Mouse (Mus musculus): ENCODE measurements around the gene Ttc29.
A peak's percentile ranks its signal among the peaks of the same experiment; 100 is the strongest.

Ttc29 gene

GRCm38 (mm10) chr8:78426875-78427768, 214.0 kb downstream of the Ttc29 start:
- no peak for DNase-seq

GRCm38 (mm10) chr8:78427769-78428130, 214.7 kb downstream of the Ttc29 start:
- no peak for DNase-seq

GRCm38 (mm10) chr8:78428148-78428547, 215.1 kb downstream of the Ttc29 start:
- DNase-seq: no peak

GRCm38 (mm10) chr8:78431356-78431755, 218.3 kb downstream of the Ttc29 start:
- peak; percentile 17 to 80 for DNase-seq

DNA sequence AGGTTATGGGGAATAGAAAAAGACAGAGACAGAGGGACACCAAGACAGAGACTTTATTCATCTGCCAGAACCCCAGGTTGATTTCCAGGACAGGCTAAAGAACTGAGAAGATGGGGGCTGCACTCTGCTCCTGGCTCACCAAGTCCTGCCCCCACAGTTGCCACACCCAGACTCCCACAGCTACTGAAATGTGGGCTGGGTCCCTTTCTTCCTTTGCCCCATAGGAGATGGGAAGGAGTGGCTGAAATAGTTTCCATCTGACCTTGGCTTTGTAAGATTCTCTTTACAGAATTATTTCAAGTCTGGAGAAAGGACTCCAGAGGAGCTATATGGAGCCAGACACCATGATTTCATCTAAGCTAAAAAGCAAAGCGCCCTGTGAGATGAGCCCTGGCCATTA, 219.4 kb downstream of the Ttc29 start:
- no peak for DNase-seq

- DNase-seq: no peak
These were observed 220.2 kb downstream of the Ttc29 start for GRCm38 (mm10) chr8:78433318-78433717.

DNA sequence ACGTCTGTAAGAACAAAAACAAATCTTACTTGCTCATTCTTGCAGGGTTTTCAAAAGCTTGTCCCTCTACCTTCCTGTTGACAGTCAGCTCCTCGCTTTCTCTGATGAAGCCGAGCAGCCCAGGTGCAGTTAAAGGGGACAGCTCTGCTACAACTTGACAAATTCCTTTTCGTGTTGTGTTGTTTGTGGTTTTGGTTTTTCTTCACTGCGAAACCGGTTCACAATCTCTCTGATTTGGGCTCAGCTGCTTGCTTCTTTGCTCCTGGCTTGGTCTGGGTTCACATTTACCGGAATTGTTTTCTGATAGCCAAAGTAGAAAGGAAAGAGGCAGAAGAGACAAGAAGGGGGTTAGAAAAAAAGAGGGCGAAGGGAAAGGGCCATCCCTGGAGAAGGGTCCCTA, 221.2 kb downstream of the Ttc29 start:
- DNase-seq: no peak

DNA sequence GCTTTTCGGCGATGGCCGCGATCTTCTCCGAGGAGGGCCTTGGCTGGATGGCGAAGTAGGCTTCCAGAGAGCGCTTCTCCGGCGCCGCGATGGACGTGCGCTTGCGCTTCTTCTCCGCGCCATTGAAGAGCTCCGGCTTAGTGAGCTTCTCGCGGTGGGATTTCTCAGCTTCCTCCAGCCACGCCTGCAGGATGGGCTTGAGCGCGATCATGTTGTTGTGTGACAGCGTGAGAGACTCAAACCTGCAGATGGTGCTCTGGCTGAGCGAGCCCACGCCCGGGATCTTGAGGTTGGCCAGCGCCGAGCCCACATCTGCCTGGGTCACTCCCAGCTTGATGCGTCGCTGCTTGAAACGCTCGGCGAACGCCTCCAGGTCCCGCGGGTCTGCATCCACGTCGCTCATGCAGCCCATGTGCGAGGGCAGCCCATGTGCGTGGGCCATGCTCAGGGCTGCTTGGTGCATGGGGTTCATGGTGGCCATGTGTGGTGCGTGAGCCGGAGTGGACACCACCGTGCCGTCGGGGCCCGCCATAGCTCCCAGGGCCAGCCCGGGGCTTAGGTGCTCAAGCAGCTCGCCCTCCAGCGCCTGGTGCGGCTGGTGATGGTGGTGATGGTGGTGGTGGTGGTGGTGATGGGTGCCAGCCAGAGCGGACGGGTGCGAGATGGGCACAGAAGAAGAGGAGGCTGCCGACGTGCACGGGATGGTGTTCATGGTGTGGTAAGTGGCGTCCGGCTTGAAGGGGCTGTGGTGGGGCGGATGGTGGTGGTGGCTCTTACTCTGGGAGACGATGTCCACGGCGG, 221.9 kb downstream of the Ttc29 start:
- no peak for DNase-seq

DNA sequence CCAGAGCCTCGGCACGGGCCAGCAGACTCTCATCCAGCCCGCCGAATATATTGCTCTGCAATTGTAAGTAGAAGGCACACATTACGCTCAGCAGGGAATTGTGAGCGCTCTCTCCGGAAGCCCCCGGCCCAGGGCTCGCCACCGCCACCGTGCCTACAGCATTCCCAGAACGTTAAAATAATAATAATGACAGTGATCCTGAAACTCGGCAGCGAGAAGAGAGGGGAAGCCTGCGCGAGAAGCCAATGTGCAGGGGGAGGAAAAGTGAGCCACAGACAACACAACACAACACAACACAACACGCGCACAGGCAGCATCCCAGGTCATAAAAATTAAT, 222.5 kb downstream of the Ttc29 start:
- no peak for DNase-seq

- DNase-seq: peak in 1 of 2 experiments; percentile 9
These were observed 223.1 kb downstream of the Ttc29 start, which contains the start of gene Pou4f2 for GRCm38 (mm10) chr8:78436071-78436651. Gene Pou4f2 (minus strand): TSS chr8:78436645.

DNA sequence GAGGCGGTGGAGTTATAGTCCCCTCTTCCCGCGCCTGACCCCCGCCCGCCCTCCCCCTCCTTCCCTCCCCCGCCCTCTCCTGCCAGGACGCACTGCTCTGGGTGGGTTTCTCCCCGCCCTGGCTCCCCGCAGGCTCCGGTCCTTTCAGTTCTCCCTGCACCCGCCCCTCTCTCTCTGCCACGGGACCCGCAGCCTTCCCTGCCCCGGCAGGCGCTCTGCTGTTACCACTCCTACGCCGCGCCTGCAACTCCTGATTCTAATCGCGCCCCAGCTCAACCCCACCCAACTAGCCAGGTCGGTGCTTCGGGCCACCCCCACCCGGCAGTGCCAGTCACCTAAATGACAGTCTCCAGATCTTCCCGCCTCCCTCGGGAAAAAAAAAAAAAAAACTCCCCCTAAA, 223.6 kb downstream of the Ttc29 start:
- DNase-seq: no peak

- DNase-seq: no peak
These were observed 224.3 kb downstream of the Ttc29 start for GRCm38 (mm10) chr8:78437140-78438045.

DNA sequence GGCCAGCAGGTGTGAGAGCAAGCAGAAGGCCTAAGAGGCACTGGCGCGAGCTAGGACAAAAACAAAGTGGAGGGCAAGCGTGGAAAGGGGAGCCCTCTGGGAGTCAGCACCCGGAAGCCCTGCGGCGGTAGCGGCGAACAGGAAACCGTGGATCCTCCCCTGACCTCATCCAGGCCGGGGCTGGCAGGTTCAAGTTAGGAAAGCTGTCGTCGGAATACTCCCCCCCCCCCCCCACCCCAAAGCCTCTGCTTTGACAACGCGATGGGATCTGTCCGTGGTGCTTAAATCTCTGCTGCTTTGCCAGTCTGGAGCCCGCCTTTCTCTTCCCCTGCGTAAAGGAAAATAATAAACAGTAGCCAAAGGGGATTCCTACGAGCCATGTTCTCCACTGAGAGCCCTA, 225.0 kb downstream of the Ttc29 start:
- peak; percentile 19 to 62 for DNase-seq

GRCm38 (mm10) chr8:78442781-78443180, 229.7 kb downstream of the Ttc29 start:
- no peak for DNase-seq
